Mouse (Mus musculus): ENCODE data around the gene C1s2.
"Not testable (repeated sequence)": the region's sequence is repeated elsewhere in the genome, so short reads cannot be mapped to it uniquely, and the experiment has no call there.

The C1s2 gene

GRCm38 (mm10) chr6:124640041-124640440 is 4.2 kb upstream of the C1s2 start:
- DNase-seq (ENCODE audit: low spot score) = no peak

GRCm38 (mm10) chr6:124636858-124637460 is 1.1 kb upstream of the C1s2 start:
- DNase-seq (ENCODE audit: low spot score) = not testable (repeated sequence)

GRCm38 (mm10) chr6:124630763-124631162 is 5.1 kb downstream of the C1s2 start:
- DNase-seq (ENCODE audit: low spot score) = no peak

GRCm38 (mm10) chr6:124626184-124626583 is 9.7 kb downstream of the C1s2 start:
- not testable (repeated sequence) for DNase-seq (ENCODE audit: low spot score)

GRCm38 (mm10) chr6:124625612-124626011 is 10.3 kb downstream of the C1s2 start:
- DNase-seq (ENCODE audit: low spot score) = no peak

- no peak for DNase-seq (ENCODE audit: low spot score)
These were observed 33.9 kb downstream of the C1s2 start for GRCm38 (mm10) chr6:124602031-124602430.

- DNase-seq (ENCODE audit: low spot score) = no peak
These were observed 42.8 kb downstream of the C1s2 start for GRCm38 (mm10) chr6:124593121-124593520.

GRCm38 (mm10) chr6:124592186-124592700 is 43.6 kb downstream of the C1s2 start:
- no peak for DNase-seq (ENCODE audit: low spot score)

GRCm38 (mm10) chr6:124588771-124589170 is 47.1 kb downstream of the C1s2 start:
- no peak for DNase-seq (ENCODE audit: low spot score)

- no peak for DNase-seq (ENCODE audit: low spot score)
These were observed 49.6 kb downstream of the C1s2 start for GRCm38 (mm10) chr6:124586266-124586665.

GRCm38 (mm10) chr6:124585761-124586160 is 50.1 kb downstream of the C1s2 start:
- no peak for DNase-seq (ENCODE audit: low spot score)

- DNase-seq (ENCODE audit: low spot score) = no peak
These were observed 51.0 kb downstream of the C1s2 start for GRCm38 (mm10) chr6:124584935-124585334.

- DNase-seq (ENCODE audit: low spot score) = no peak
These were observed 53.7 kb downstream of the C1s2 start for GRCm38 (mm10) chr6:124582231-124582630.

- not testable (repeated sequence) for DNase-seq (ENCODE audit: low spot score)
These were observed 55.7 kb downstream of the C1s2 start for GRCm38 (mm10) chr6:124580155-124580554.

- not testable (repeated sequence) for DNase-seq (ENCODE audit: low spot score)
These were observed 60.7 kb downstream of the C1s2 start for GRCm38 (mm10) chr6:124575155-124575678.

Data from layer of hippocampus, adult 9-10 months (tissue).